Comparison of ENCODE assay signal across 8 mouse cellular contexts in genomic region chr5:113492417-113493035, GRCm38 (mm10). TPM values are rescaled to one million over a fixed set of nuclear protein-coding genes. Genes with fewer than 3 reads are reported as not detected.
A peak's percentile ranks its signal among the peaks of the same experiment; 100 is the strongest.
DNase-seq lines count a peak whose midpoint lies in the region; ATAC-seq and TF ChIP-seq lines count a peak whose summit lies in the region.

No protein-coding gene starts in this region.

- WGBS in lung, embryonic 15.5 days, result 21% methylated on average over 7 of the region's 7 CpGs
- WGBS in lung, postnatal 0 days, result 27% methylated on average over 7 of the region's 7 CpGs
- whole genome bisulfite sequencing in embryonic facial prominence, embryonic 11.5 days, result 6% methylated on average over 7 of the region's 7 CpGs
- WGBS in kidney, embryonic 16.5 days, result 19% methylated on average over 7 of the region's 7 CpGs
- 10% methylated on average over 7 of the region's 7 CpGs for WGBS in neural tube, embryonic 13.5 days

- H3K4me1 ChIP-seq in lung, embryonic 15.5 days, result peaks cover 16% of the 10 kb centered on the region; the same call in 1 of the 2 replicates
- H3K4me1 ChIP-seq in lung, postnatal 0 days (ENCODE audit: insufficient read depth, low read depth, low read length), result no peaks in the 10 kb centered on the region
- H3K4me1 ChIP-seq in embryonic facial prominence, embryonic 11.5 days (ENCODE audit: control insufficient read depth, insufficient read depth, low read length), result no peaks in the 10 kb centered on the region
- peaks cover 7% of the 10 kb centered on the region; the same call in 1 of the 2 replicates for H3K4me1 ChIP-seq in kidney, embryonic 16.5 days (ENCODE audit: insufficient read depth, low read length)
- peaks cover 58% of the 10 kb centered on the region for H3K4me1 ChIP-seq in neural tube, embryonic 13.5 days (replicated peaks)

- no peak for ATAC-seq in lung, embryonic 15.5 days (ENCODE audit: borderline replicate concordance, extremely low read depth, low FRiP score, low TSS enrichment)
- no peak for ATAC-seq in lung, postnatal 0 days
- 0 out of 2 replicates have a peak, but pooled peaks have one; percentile 19 for ATAC-seq in embryonic facial prominence, embryonic 11.5 days (replicated peaks; ENCODE audit: insufficient number of reproducible peaks, low FRiP score, low TSS enrichment, low read depth)
- ATAC-seq in kidney, embryonic 16.5 days (ENCODE audit: low FRiP score, low TSS enrichment), result peak; percentile 46; the same call in 1 of the 2 replicates
- 0 out of 2 replicates have a peak, but pooled peaks have one; percentile 4 for ATAC-seq in neural tube, embryonic 13.5 days (ENCODE audit: low read depth)
- no peak for ATAC-seq in erythroblast, adult 5-6 weeks (replicated peaks; ENCODE audit: low FRiP score, poor library complexity, severe bottlenecking)

- TF ChIP-seq CTCF in lung, postnatal 0 days (IDR thresholded peaks at IDR 0.05), result no peak

- no peak for DNase-seq in lung, postnatal 0 days (ENCODE audit: low spot score)
- DNase-seq in embryonic facial prominence, embryonic 11.5 days (ENCODE audit: low spot score), result peak; percentile 51
- no peak for DNase-seq in urinary bladder, postnatal 14 days (ENCODE audit: low spot score)
- DNase-seq in gastrocnemius, postnatal 10 days, result no peak

- no peak for TF ChIP-seq EP300 in lung, postnatal 0 days (IDR thresholded peaks at IDR 0.05)

- H3K27me3 ChIP-seq in lung, embryonic 15.5 days, result peaks cover 47% of the 10 kb centered on the region
- no peaks in the 10 kb centered on the region; the same call in 1 of the 2 replicates for H3K27me3 ChIP-seq in lung, postnatal 0 days (replicated peaks; ENCODE audit: insufficient read depth, low read length)
- peaks cover 8% of the 10 kb centered on the region for H3K27me3 ChIP-seq in embryonic facial prominence, embryonic 11.5 days (ENCODE audit: control insufficient read depth, insufficient read depth, low read length)
- peaks cover 16% of the 10 kb centered on the region for H3K27me3 ChIP-seq in kidney, embryonic 16.5 days (ENCODE audit: insufficient read depth, low read length)
- H3K27me3 ChIP-seq in neural tube, embryonic 13.5 days, result peaks cover 22% of the 10 kb centered on the region

- H3K4me3 ChIP-seq in lung, embryonic 15.5 days, result no peak overlapping the region
- H3K4me3 ChIP-seq in lung, postnatal 0 days (ENCODE audit: low read depth, low read length), result no peak overlapping the region
- H3K4me3 ChIP-seq in embryonic facial prominence, embryonic 11.5 days (ENCODE audit: low read depth, low read length), result no peak overlapping the region
- H3K4me3 ChIP-seq in kidney, embryonic 16.5 days (ENCODE audit: low read length), result no peak overlapping the region
- peak overlapping the region; percentile 72 for H3K4me3 ChIP-seq in neural tube, embryonic 13.5 days

- no peaks in the 10 kb centered on the region for H3K36me3 ChIP-seq in lung, embryonic 15.5 days
- no peaks in the 10 kb centered on the region for H3K36me3 ChIP-seq in lung, postnatal 0 days (ENCODE audit: insufficient read depth, low read length)
- no peaks in the 10 kb centered on the region for H3K36me3 ChIP-seq in embryonic facial prominence, embryonic 11.5 days (replicated peaks; ENCODE audit: control insufficient read depth, insufficient read depth, low read depth, low read length)
- H3K36me3 ChIP-seq in kidney, embryonic 16.5 days (ENCODE audit: insufficient read depth, low read length), result no peaks in the 10 kb centered on the region
- H3K36me3 ChIP-seq in neural tube, embryonic 13.5 days, result no peaks in the 10 kb centered on the region

- H3K9me3 ChIP-seq in lung, embryonic 15.5 days, result no peaks in the 10 kb centered on the region
- H3K9me3 ChIP-seq in lung, postnatal 0 days (ENCODE audit: low read length), result no peaks in the 10 kb centered on the region
- H3K9me3 ChIP-seq in embryonic facial prominence, embryonic 11.5 days (replicated peaks; ENCODE audit: control insufficient read depth, low read length), result no peaks in the 10 kb centered on the region
- no peaks in the 10 kb centered on the region for H3K9me3 ChIP-seq in kidney, embryonic 16.5 days (ENCODE audit: low read length)
- H3K9me3 ChIP-seq in neural tube, embryonic 13.5 days, result no peaks in the 10 kb centered on the region

- no peak overlapping the region for H3K9ac ChIP-seq in lung, embryonic 15.5 days
- no peak overlapping the region for H3K9ac ChIP-seq in lung, postnatal 0 days (replicated peaks; ENCODE audit: low read depth)
- H3K9ac ChIP-seq in embryonic facial prominence, embryonic 11.5 days (replicated peaks; ENCODE audit: low read length), result no peak overlapping the region; the same call in 1 of the 2 replicates
- H3K9ac ChIP-seq in kidney, embryonic 16.5 days (replicated peaks; ENCODE audit: low read length), result no peak overlapping the region
- peak overlapping the region; percentile 69 for H3K9ac ChIP-seq in neural tube, embryonic 13.5 days

- H3K27ac ChIP-seq in lung, embryonic 15.5 days, result no peak overlapping the region
- H3K27ac ChIP-seq in lung, postnatal 0 days (ENCODE audit: low read length), result no peak overlapping the region
- H3K27ac ChIP-seq in embryonic facial prominence, embryonic 11.5 days (replicated peaks; ENCODE audit: low read depth, low read length), result no peak overlapping the region
- no peak overlapping the region for H3K27ac ChIP-seq in kidney, embryonic 16.5 days (ENCODE audit: low read length)
- H3K27ac ChIP-seq in neural tube, embryonic 13.5 days (replicated peaks), result peak overlapping the region; percentile 68

- H3K4me2 ChIP-seq in lung, embryonic 15.5 days, result peak overlapping the region; percentile 30
- no peak overlapping the region for H3K4me2 ChIP-seq in lung, postnatal 0 days (replicated peaks; ENCODE audit: low read depth, low read length)
- no peak overlapping the region for H3K4me2 ChIP-seq in embryonic facial prominence, embryonic 11.5 days (ENCODE audit: low read depth, low read length)
- H3K4me2 ChIP-seq in kidney, embryonic 16.5 days (replicated peaks; ENCODE audit: low read depth, low read length), result no peak overlapping the region
- peak overlapping the region; percentile 85 for H3K4me2 ChIP-seq in neural tube, embryonic 13.5 days

RNA-seq across cellular contexts. Expression of gene Wscd2, which starts 2.4 kb away (rescaled TPM):
- 5.5 and 5.6 TPM in 2 replicates for polyA plus RNA-seq in lung, embryonic 15.5 days (2015; fragmentation: Nextera tagmentation; extraction: Ambion mirVana)
- 2.5 and 2.7 TPM in 2 replicates for polyA plus RNA-seq in lung, postnatal 0 days (2015; fragmentation: Nextera tagmentation; extraction: Ambion mirVana)
- polyA plus RNA-seq in embryonic facial prominence, embryonic 11.5 days (2014; fragmentation: Nextera tagmentation; extraction: Ambion mirVana), result 2.2 and 2.7 TPM in 2 replicates
- polyA plus RNA-seq in kidney, embryonic 16.5 days (2015; fragmentation: Nextera tagmentation; extraction: Ambion mirVana), result 3.0 and 3.2 TPM in 2 replicates
- polyA plus RNA-seq in neural tube, embryonic 13.5 days (2015; fragmentation: Nextera tagmentation; extraction: Ambion mirVana), result 16.3 and 16.5 TPM in 2 replicates
- total RNA-seq in gastrocnemius, postnatal 10 days (2021), result under 1 TPM; 0.94 to 0.99 TPM
- total RNA-seq in erythroblast, adult 5-6 weeks (2015; ENCODE audit: low replicate concordance), result not detected in 2 replicates
- 0.26 TPM in 1 of 2 replicates, not detected in the other for total RNA-seq in erythroblast, adult 5-6 weeks (2017; ENCODE audit: low replicate concordance)

Comparison
In these comparisons a context has a peak if more than half of its experiments do, and no peak if none do; other contexts are left out.
1. H3K4me2 ChIP-seq: peak in lung, embryonic 15.5 days (single experiment) and neural tube, embryonic 13.5 days (single experiment); none in lung, postnatal 0 days (single experiment), embryonic facial prominence, embryonic 11.5 days (single experiment) and kidney, embryonic 16.5 days (single experiment).
2. ATAC-seq: peak in embryonic facial prominence, embryonic 11.5 days (single experiment), kidney, embryonic 16.5 days (single experiment) and neural tube, embryonic 13.5 days (single experiment); none in lung, embryonic 15.5 days (single experiment), lung, postnatal 0 days (single experiment) and erythroblast, adult 5-6 weeks (single experiment).